Mouse (Mus musculus) MEL (cell line): ENCODE measurements around the gene Lamb3. TPM values are rescaled to one million over a fixed set of nuclear protein-coding genes. Genes with fewer than 3 reads are reported as not detected.

Experiments
- DNase-seq: peaks from one replicate; pipeline ENCODE4 v3.0.0; 2011; ENCODE audit warnings: low read depth, low spot score
- H3K27ac ChIP-seq: 2 replicates; pipeline ENCODE4 v1.5.1; 2012; ENCODE audit warnings: low read depth, mild to moderate bottlenecking, control low read depth, low read length, moderate library complexity; ENCODE audit not compliant: control insufficient read depth
- H3K27me3 ChIP-seq, 2 experiments: fragments of 150-350 bp in 1 of 2; sonication (generic) in 1 of 2; 2 replicates each; pipeline ENCODE4 v1.6.1; 2012; ENCODE audit warnings: low read length in 2 of 2, mild to moderate bottlenecking in 2 of 2, improper control_type of control experiment in 1 of 2, moderate library complexity in 1 of 2; ENCODE audit not compliant: insufficient read depth in 2 of 2, control insufficient read depth in 1 of 2
- H3K36me3 ChIP-seq, 2 experiments: 2 replicates each; pipeline ENCODE4 v1.6.1; 2012 to 2014; ENCODE audit warnings: low read length in 2 of 2, improper control_type of control experiment in 1 of 2, inconsistent platforms in 1 of 2, mild to moderate bottlenecking in 1 of 2; ENCODE audit not compliant: insufficient read depth in 2 of 2, control insufficient read depth in 1 of 2
- H3K4me1 ChIP-seq, 2 experiments: fragments of 150-350 bp in 1 of 2; sonication (generic) in 1 of 2; 2 replicates each; pipeline ENCODE4 v1.6.1; 2012; ENCODE audit warnings: low read length in 2 of 2, improper control_type of control experiment in 1 of 2, mild to moderate bottlenecking in 1 of 2; ENCODE audit not compliant: insufficient read depth in 2 of 2, control insufficient read depth in 1 of 2
- H3K4me3 ChIP-seq, 2 experiments: fragments of 150-350 bp in 1 of 2; sonication (generic) in 1 of 2; 2 replicates each; pipeline ENCODE4 v1.5.1; 2012; ENCODE audit warnings: low read depth in 2 of 2, low read length in 2 of 2, mild to moderate bottlenecking in 2 of 2, moderate library complexity in 2 of 2, control low read depth in 1 of 2, improper control_type of control experiment in 1 of 2; ENCODE audit not compliant: control insufficient read depth in 1 of 2, insufficient read depth in 1 of 2
- H3K79me2 ChIP-seq: 2 replicates; pipeline ENCODE4 v1.6.1; 2012; ENCODE audit warnings: mild to moderate bottlenecking, low read length, moderate library complexity; ENCODE audit not compliant: control insufficient read depth, poor library complexity, insufficient read depth
- H3K9ac ChIP-seq: 2 replicates; pipeline ENCODE4 v1.6.1; 2012; ENCODE audit warnings: low read depth, mild to moderate bottlenecking, control low read depth, low read length, moderate library complexity; ENCODE audit not compliant: control insufficient read depth, poor library complexity, severe bottlenecking
- H3K9me3 ChIP-seq: fragments of 150-350 bp; sonication (generic); replicated peaks from 2 replicates; pipeline ENCODE4 v1.6.1; 2012; ENCODE audit warnings: mild to moderate bottlenecking, low read length, improper control_type of control experiment, moderate library complexity; ENCODE audit not compliant: insufficient read depth
- CHD2 ChIP-seq: IDR thresholded peaks from 2 replicates; pipeline ENCODE4 v1.6.1; 2011; ENCODE audit warnings: low read length, improper control_type of control experiment
- E2F4 ChIP-seq: IDR thresholded peaks from 2 replicates; pipeline ENCODE4 v1.6.1; 2011; ENCODE audit warnings: low read depth, low read length, improper control_type of control experiment, borderline replicate concordance
- ELF1 ChIP-seq: IDR thresholded peaks from 2 replicates; pipeline ENCODE4 v1.6.1; 2014; ENCODE audit warnings: low read depth, mild to moderate bottlenecking, inconsistent platforms, low read length, improper control_type of control experiment, moderate library complexity
- ETS1 ChIP-seq: IDR thresholded peaks from 2 replicates; pipeline ENCODE4 v1.6.1; 2012; ENCODE audit warnings: low read depth, mild to moderate bottlenecking, inconsistent platforms, low read length, improper control_type of control experiment, moderate library complexity
- GABPA ChIP-seq: IDR thresholded peaks from 2 replicates; pipeline ENCODE4 v1.6.1; 2012; ENCODE audit warnings: low read depth, mild to moderate bottlenecking, inconsistent platforms, low read length, improper control_type of control experiment, moderate library complexity
- MAFK ChIP-seq: IDR thresholded peaks from 2 replicates; pipeline ENCODE4 v1.6.1; 2011; ENCODE audit warnings: low read depth, mild to moderate bottlenecking, low read length, improper control_type of control experiment, borderline replicate concordance
- MAZ ChIP-seq: IDR thresholded peaks from 2 replicates; pipeline ENCODE4 v1.6.1; 2012; ENCODE audit warnings: low read depth, mild to moderate bottlenecking, inconsistent platforms, low read length, improper control_type of control experiment
- MEF2A ChIP-seq: IDR thresholded peaks from 2 replicates; pipeline ENCODE4 v1.6.1; 2014; ENCODE audit warnings: low read depth, mild to moderate bottlenecking, inconsistent platforms, low read length, improper control_type of control experiment; ENCODE audit not compliant: poor library complexity, insufficient replicate concordance, severe bottlenecking; ENCODE audit errors: extremely low read depth
- NELFE ChIP-seq: IDR thresholded peaks from 2 replicates; pipeline ENCODE4 v1.6.1; 2011; ENCODE audit warnings: low read depth, low read length, improper control_type of control experiment
- POLR2A ChIP-seq, 2 experiments: IDR thresholded peaks; 2 replicates each; pipeline ENCODE4 v1.6.1; 2011 to 2012; ENCODE audit warnings: low read length in 2 of 2, mild to moderate bottlenecking in 2 of 2, control low read depth in 1 of 2, improper control_type of control experiment in 1 of 2, low read depth in 1 of 2, moderate library complexity in 1 of 2; ENCODE audit not compliant: control insufficient read depth in 1 of 2, insufficient read depth in 1 of 2, poor library complexity in 1 of 2
- RAD21 ChIP-seq: IDR thresholded peaks from 2 replicates; pipeline ENCODE4 v1.6.1; 2011; ENCODE audit warnings: mild to moderate bottlenecking, low read depth, low read length, improper control_type of control experiment
- RCOR1 ChIP-seq: IDR thresholded peaks from 2 replicates; pipeline ENCODE4 v1.6.1; 2012; ENCODE audit warnings: low read depth, mild to moderate bottlenecking, inconsistent platforms, low read length, improper control_type of control experiment
- SIN3A ChIP-seq: IDR thresholded peaks from 2 replicates; pipeline ENCODE4 v1.6.1; 2012; ENCODE audit warnings: low read length, improper control_type of control experiment, inconsistent platforms
- SMC3 ChIP-seq: IDR thresholded peaks from 2 replicates; pipeline ENCODE4 v1.6.1; 2011; ENCODE audit warnings: low read depth, low read length, improper control_type of control experiment
- TBP ChIP-seq: IDR thresholded peaks from 2 replicates; pipeline ENCODE4 v1.8.0; 2011; ENCODE audit warnings: low read depth, low read length, improper control_type of control experiment
- polyA plus RNA-seq, 2 experiments: library from polyadenylated mRNA; stranded (reverse) in 1 of 2; unstranded in 1 of 2; fragments of >175 nt in 1 of 2; fragments of >200 nt in 1 of 2; gene quantifications; 2 replicates each; pipeline versions ENCODE4 v1.2.1 to v1.2.4; 2012; ENCODE audit warnings: low replicate concordance in 2 of 2, low read depth in 1 of 2; ENCODE audit not compliant: insufficient read length in 2 of 2, insufficient read depth in 1 of 2, missing spikeins in 1 of 2
- total RNA-seq: library from RNA; depleted of rRNA; stranded (reverse); fragments of 300-350 nt; gene quantifications from 2 replicates; pipeline ENCODE4 v1.2.3, GENCODE M21; 2012

Lamb3 gene
- total and polyA plus RNA-seq, 3 experiments, result 0.03 to 0.35 TPM; not detected in 1

GRCm38 (mm10) chr1:193337787-193338310 is 130.3 kb downstream of the Lamb3 start:
- no peak for DNase-seq
- H3K27me3 ChIP-seq, result no peaks in the 10 kb centered on the region
- TF ChIP-seq GABPA (no peak), RAD21 (no peak), MEF2A (no peak), POLR2A (IDR thresholded peaks at IDR 0.05; ENCODE audit: control insufficient read depth in 1 of 2, insufficient read depth in 1 of 2, low read depth in 1 of 2, low read length in 2 of 2, poor library complexity in 1 of 2) (no peak), CHD2 (no peak), NELFE (no peak), E2F4 (no peak), MAFK (no peak)
- no peak overlapping the region for H3K4me3 ChIP-seq
- H3K79me2 ChIP-seq, result no peaks in the 10 kb centered on the region
- no peak overlapping the region for H3K9ac ChIP-seq
- no peaks in the 10 kb centered on the region for H3K9me3 ChIP-seq
- no peaks in the 10 kb centered on the region for H3K4me1 ChIP-seq
- H3K36me3 ChIP-seq, result no peaks in the 10 kb centered on the region
- no peak overlapping the region for H3K27ac ChIP-seq

GRCm38 (mm10) chr1:193338363-193338995 is 131.0 kb downstream of the Lamb3 start:
- Histone ChIP-seq H3K4me1 (no peaks in the 10 kb centered on the region), H3K4me3 (no peak overlapping the region), H3K27ac (no peak overlapping the region), H3K79me2 (no peaks in the 10 kb centered on the region), H3K9ac (no peak overlapping the region), H3K27me3 (no peaks in the 10 kb centered on the region), H3K9me3 (no peaks in the 10 kb centered on the region), H3K36me3 (no peaks in the 10 kb centered on the region)
- TF ChIP-seq MAZ (no peak), MAFK (no peak), RCOR1 (no peak), ELF1 (no peak), SIN3A (no peak), SMC3 (no peak), POLR2A (IDR thresholded peaks at IDR 0.05; ENCODE audit: control insufficient read depth in 1 of 2, insufficient read depth in 1 of 2, low read depth in 1 of 2, low read length in 2 of 2, poor library complexity in 1 of 2) (no peak), TBP (no peak), ETS1 (no peak)
- no peak for DNase-seq
